Mouse (Mus musculus) olfactory bulb, adult 2 months (tissue): ENCODE results near the gene Olfr103. TPM values are rescaled to one million over a fixed set of nuclear protein-coding genes. Genes with fewer than 3 reads are reported as not detected.

Experiments
- H3K27ac ChIP-seq: fragments of 200-500 bp; 2 replicates; pipeline ENCODE4 v1.5.1; 2012; ENCODE audit warnings: low read depth, low read length; ENCODE audit not compliant: insufficient read depth
- H3K4me1 ChIP-seq: fragments of 200-500 bp; 2 replicates; pipeline ENCODE4 v1.6.1; 2012; ENCODE audit warnings: low read length; ENCODE audit not compliant: control insufficient read depth, insufficient read depth
- H3K4me3 ChIP-seq: fragments of 200-500 bp; 2 replicates; pipeline ENCODE4 v1.5.1; 2012; ENCODE audit warnings: mild to moderate bottlenecking, low read depth, low read length, moderate library complexity; ENCODE audit not compliant: insufficient read depth
- CTCF ChIP-seq: fragments of 200-500 bp; IDR thresholded peaks from 2 replicates; pipeline ENCODE4 v1.5.1; 2012; ENCODE audit warnings: low read depth, mild to moderate bottlenecking, low read length, moderate library complexity; ENCODE audit not compliant: insufficient read depth
- POLR2A ChIP-seq: fragments of 200-500 bp; IDR thresholded peaks from 2 replicates; pipeline ENCODE4 v1.6.1; 2012; ENCODE audit warnings: mild to moderate bottlenecking, low read depth, low read length, moderate library complexity; ENCODE audit not compliant: insufficient read depth
- WGBS: fragments of 180-500 bp; shearing (Covaris S2); methylation state at CpG from one replicate; pipeline ENCODE4 v1.1.7; 2018; 5-methylcytosine and 5-hydroxymethylcytosine counted together
- polyA plus RNA-seq: library from polyadenylated mRNA; stranded (reverse); fragments of >200 nt; gene quantifications from 2 replicates; pipeline ENCODE4 v1.2.4, GENCODE M21; 2012; ENCODE audit warnings: low replicate concordance; ENCODE audit not compliant: missing spikeins, insufficient read depth, insufficient read length

The Olfr103 gene
- polyA plus RNA-seq = not detected in 2 replicates

GRCm38 (mm10) chr17:37339598-37339997 is at the start of gene Olfr103:
Gene Olfr103, minus strand, starts transcription at chr17:37339698.
- Histone ChIP-seq H3K27ac (no peak within 1 kb of the TSS), H3K4me1 (no peaks in the 10 kb centered on the region), H3K4me3 (no peak within 1 kb of the TSS)
- 88% methylated on average over 2 of the region's 2 CpGs for WGBS
- TF ChIP-seq CTCF (no peak), POLR2A (no peak)

- H3K27ac ChIP-seq = no peak within 1 kb of the TSS
- no peak within 1 kb of the TSS for H3K4me3 ChIP-seq
- TF ChIP-seq POLR2A = no peak
- TF ChIP-seq CTCF = no peak
- H3K4me1 ChIP-seq = no peaks in the 10 kb centered on the region
Measured at GRCm38 (mm10) chr17:37378733-37379132, 39.2 kb upstream of the Olfr103 start, which contains the start of gene Olfr105-ps. Gene Olfr105-ps, plus strand, starts transcription at chr17:37379033.

GRCm38 (mm10) chr17:37359282-37359681 is 19.8 kb upstream of the Olfr103 start, which contains the start of gene Olfr104-ps:
Gene Olfr104-ps, plus strand, starts transcription at chr17:37359582.
- Histone ChIP-seq H3K27ac (no peak within 1 kb of the TSS), H3K4me3 (no peak within 1 kb of the TSS), H3K4me1 (no peaks in the 10 kb centered on the region)
- TF ChIP-seq CTCF (no peak), POLR2A (no peak)

GRCm38 (mm10) chr17:37316954-37317353 is 22.5 kb downstream of the Olfr103 start, which contains the start of gene Olfr102:
Gene Olfr102, minus strand, starts transcription at chr17:37317054.
- H3K4me1 ChIP-seq = no peaks in the 10 kb centered on the region
- no peak within 1 kb of the TSS for H3K4me3 ChIP-seq
- no peak within 1 kb of the TSS for H3K27ac ChIP-seq
- TF ChIP-seq CTCF (no peak), POLR2A (no peak)

- WGBS = 48% methylated on average over 2 of the region's 2 CpGs
- H3K4me1 ChIP-seq = no peaks in the 10 kb centered on the region
- H3K27ac ChIP-seq = no peak overlapping the region
- no peak for TF ChIP-seq CTCF
- no peak for TF ChIP-seq POLR2A
- no peak overlapping the region for H3K4me3 ChIP-seq
Measured at GRCm38 (mm10) chr17:37310146-37310699, 29.3 kb downstream of the Olfr103 start.

- no peaks in the 10 kb centered on the region for H3K4me1 ChIP-seq
- 46% methylated on average over 4 of the region's 4 CpGs for WGBS
- no peak overlapping the region for H3K27ac ChIP-seq
- TF ChIP-seq CTCF (no peak), POLR2A (no peak)
- H3K4me3 ChIP-seq = no peak overlapping the region
Measured at GRCm38 (mm10) chr17:37308483-37308882, 31.0 kb downstream of the Olfr103 start.

GRCm38 (mm10) chr17:37304213-37304612 is 35.3 kb downstream of the Olfr103 start, which contains the start of gene Olfr101:
Gene Olfr101, minus strand, starts transcription at chr17:37304313.
- Histone ChIP-seq H3K27ac (no peak within 1 kb of the TSS), H3K4me1 (no peaks in the 10 kb centered on the region), H3K4me3 (no peak within 1 kb of the TSS)
- WGBS = 87% methylated on average over 4 of the region's 4 CpGs
- TF ChIP-seq CTCF (no peak), POLR2A (no peak)

Other genes with a start within 250 kb of the Olfr103 start
- not detected in 2 replicates for gene Olfr91, start 241.4 kb downstream of the Olfr103 start, polyA plus RNA-seq
- gene Olfr92, start 219.6 kb downstream of the Olfr103 start, polyA plus RNA-seq = not detected in 2 replicates
- not detected in 2 replicates for gene Olfr93, start 178.2 kb downstream of the Olfr103 start, polyA plus RNA-seq
- not detected in 2 replicates for gene Ubd, start 145.8 kb downstream of the Olfr103 start, polyA plus RNA-seq
- not detected in 2 replicates for gene Olfr94, start 138.7 kb downstream of the Olfr103 start, polyA plus RNA-seq
- gene Olfr95, start 126.6 kb downstream of the Olfr103 start, polyA plus RNA-seq = not detected in 2 replicates
- gene Olfr96, start 119.6 kb downstream of the Olfr103 start, polyA plus RNA-seq = not detected in 2 replicates
- not detected in 2 replicates for gene Olfr97, start 102.4 kb downstream of the Olfr103 start, polyA plus RNA-seq
- not detected in 2 replicates for gene Olfr98, start 75.9 kb downstream of the Olfr103 start, polyA plus RNA-seq
- not detected in 2 replicates for gene H2-M3, start 69.5 kb downstream of the Olfr103 start, polyA plus RNA-seq
- gene Olfr99, start 56.2 kb downstream of the Olfr103 start, polyA plus RNA-seq = not detected in 2 replicates
- gene Olfr101, start 35.4 kb downstream of the Olfr103 start, polyA plus RNA-seq = not detected in 2 replicates
- gene Olfr102, start 22.6 kb downstream of the Olfr103 start, polyA plus RNA-seq = not detected in 2 replicates
- not detected in 2 replicates for gene Olfr104-ps, start 19.9 kb upstream of the Olfr103 start, polyA plus RNA-seq
- not detected in 2 replicates for gene Olfr105-ps, start 39.3 kb upstream of the Olfr103 start, polyA plus RNA-seq
- not detected in 2 replicates for gene Olfr106-ps, start 50.7 kb upstream of the Olfr103 start, polyA plus RNA-seq
- gene Olfr107, start 59.5 kb upstream of the Olfr103 start, polyA plus RNA-seq = not detected in 2 replicates
- not detected in 2 replicates for gene Olfr108, start 105.8 kb upstream of the Olfr103 start, polyA plus RNA-seq
- not detected in 2 replicates for gene Olfr109, start 119.2 kb upstream of the Olfr103 start, polyA plus RNA-seq
- not detected in 2 replicates for gene H2-M2, start 143.9 kb upstream of the Olfr103 start, polyA plus RNA-seq
- not detected in 2 replicates for gene Olfr110, start 152.8 kb upstream of the Olfr103 start, polyA plus RNA-seq
- gene Olfr111, start 168.3 kb upstream of the Olfr103 start, polyA plus RNA-seq = not detected in 2 replicates
- not detected in 2 replicates for gene Olfr112, start 229.8 kb upstream of the Olfr103 start, polyA plus RNA-seq
- not detected in 2 replicates for gene Olfr113, start 238.0 kb upstream of the Olfr103 start, polyA plus RNA-seq